Mouse (Mus musculus): ENCODE measurements around the gene Myo6. TPM values are rescaled to one million over a fixed set of nuclear protein-coding genes. Genes with fewer than 3 reads are reported as not detected.

Myo6 gene
- polyA plus RNA-seq, 1 experiment from 2014 or later: 71.9 TPM

DNA sequence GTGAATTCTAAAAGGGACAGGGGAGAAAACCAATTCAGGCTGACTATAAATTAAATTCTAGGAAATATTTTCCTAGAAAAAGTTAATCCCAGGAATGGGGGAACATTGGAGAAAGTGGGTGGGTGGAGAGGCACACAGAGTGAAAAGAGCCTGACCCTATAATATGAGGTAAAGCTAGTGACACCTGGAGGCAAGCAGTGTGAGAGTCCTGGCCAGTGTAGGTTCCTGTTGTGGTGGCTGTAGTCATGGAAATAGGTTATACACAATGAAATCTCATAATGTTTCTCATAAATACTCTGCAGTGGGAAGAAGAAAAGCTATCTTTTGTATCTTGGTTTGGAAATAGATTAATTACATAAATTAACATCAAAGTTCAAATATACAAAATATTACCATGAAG is 195.2 kb downstream of the Myo6 start:
- no peaks in the 10 kb centered on the region for H3K4me1 ChIP-seq (replicated peaks)
- no peak for ATAC-seq
- no peak overlapping the region for H3K9ac ChIP-seq
- no peak overlapping the region for H3K4me2 ChIP-seq (replicated peaks)
- H3K9me3 ChIP-seq: no peaks in the 10 kb centered on the region
- no peak overlapping the region for H3K4me3 ChIP-seq (replicated peaks)
- H3K27ac ChIP-seq: no peak overlapping the region
- no peaks in the 10 kb centered on the region for H3K27me3 ChIP-seq (replicated peaks)
- no peaks in the 10 kb centered on the region for H3K36me3 ChIP-seq

Other genes starting within 250 kb of the Myo6 start
- gene Filip1, start 152.2 kb upstream of the Myo6 start, polyA plus RNA-seq (2015; fragmentation: Nextera tagmentation; extraction: Ambion mirVana): 6.0 and 6.3 TPM in 2 replicates
- 36.9 and 41.3 TPM in 2 replicates for gene Senp6, start 98.1 kb upstream of the Myo6 start, polyA plus RNA-seq (2015; fragmentation: Nextera tagmentation; extraction: Ambion mirVana)